Mouse (Mus musculus) heart, postnatal 10 days (tissue): ENCODE data around the gene Gm21094. TPM values are rescaled to one million over a fixed set of nuclear protein-coding genes. Genes with fewer than 3 reads are reported as not detected.
"Not testable (repeated sequence)": the region's sequence is repeated elsewhere in the genome, so short reads cannot be mapped to it uniquely, and the experiment has no call there.

ENCODE experiments used
- DNase-seq, 2 experiments: peaks; one replicate each; pipeline ENCODE4 v3.0.0; 2021
- intact Hi-C: fragments of 180-260 bp; cut with DNase I; formaldehyde crosslinking; loops from one replicate; pipeline ENCODE4 v1.15.1; 2025
- total RNA-seq, 2 experiments: library from RNA; stranded (reverse); gene quantifications; 2 replicates each; pipeline ENCODE4 v1.2.3; 2021

The Gm21094 gene
- not detected for total RNA-seq

DNA sequence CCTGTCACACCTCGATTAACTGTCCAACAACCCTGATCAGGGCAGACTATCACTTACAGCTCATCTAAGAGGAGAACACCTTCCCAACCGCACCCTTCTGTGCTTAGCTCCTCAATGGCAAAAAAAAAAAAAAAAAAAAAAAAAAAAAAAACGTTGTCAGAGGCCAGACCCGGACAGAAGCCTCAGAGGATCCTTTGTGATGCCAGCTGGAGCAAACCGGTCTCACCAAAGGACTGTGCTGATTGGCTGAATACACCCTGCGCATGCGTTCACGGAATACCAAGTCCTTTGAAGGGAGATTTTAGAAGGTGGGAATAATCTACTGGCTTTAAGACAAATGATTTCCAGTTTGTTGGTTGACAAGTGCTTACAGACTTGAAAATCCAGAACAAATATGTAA lies at the start of gene Gm21094:
Gene Gm21094, minus strand, starts transcription at position 101 of the 400 bp plus-strand sequence.
- DNase-seq, intact Hi-C loops: not testable (repeated sequence)
